Mouse (Mus musculus): ENCODE measurements around the gene Mapkapk5.
"Not testable (repeated sequence)": the region's sequence is repeated elsewhere in the genome, so short reads cannot be mapped to it uniquely, and the experiment has no call there.

- not testable (repeated sequence) for TF ChIP-seq CHD2 (IDR thresholded peaks at IDR 0.05; ENCODE audit: low read depth, low read length); ZC3H11A (IDR thresholded peaks at IDR 0.05; ENCODE audit: borderline replicate concordance, low read depth, low read length)
Measured at GRCm38 (mm10) chr5:121501424-121501996, 44.2 kb downstream of the Mapkapk5 start.

Data from ES-E14 (cell line).